Mouse (Mus musculus) thymus, postnatal 14 days (tissue): ENCODE results near the gene Notch1.

Source experiments
- DNase-seq: peaks from one replicate; pipeline ENCODE4 v3.0.0; 2021

Notch1 gene

DNA sequence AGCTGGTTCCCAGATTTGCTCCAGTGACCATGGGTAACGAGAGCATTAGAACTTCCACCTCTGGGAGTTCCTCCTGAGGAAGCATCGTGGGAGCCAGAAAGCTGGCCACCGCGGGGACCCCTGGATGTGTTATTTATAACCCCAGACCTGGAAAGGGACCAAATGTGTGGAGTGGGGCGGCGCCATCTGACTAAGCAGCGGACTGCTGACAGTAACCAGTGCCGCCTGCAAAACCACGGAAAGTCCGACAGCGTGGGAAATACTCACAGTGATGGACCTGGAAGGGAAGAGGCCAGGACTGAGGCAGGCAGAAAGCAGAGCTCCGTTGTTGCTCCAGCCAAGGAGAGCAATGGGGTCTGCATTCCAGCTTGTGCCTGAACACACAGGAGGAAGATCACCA is at the start of gene Notch1:
Gene Notch1, minus strand, starts transcription at position 389 of the 400 bp plus-strand sequence.
- DNase-seq: peak; percentile 40

DNA sequence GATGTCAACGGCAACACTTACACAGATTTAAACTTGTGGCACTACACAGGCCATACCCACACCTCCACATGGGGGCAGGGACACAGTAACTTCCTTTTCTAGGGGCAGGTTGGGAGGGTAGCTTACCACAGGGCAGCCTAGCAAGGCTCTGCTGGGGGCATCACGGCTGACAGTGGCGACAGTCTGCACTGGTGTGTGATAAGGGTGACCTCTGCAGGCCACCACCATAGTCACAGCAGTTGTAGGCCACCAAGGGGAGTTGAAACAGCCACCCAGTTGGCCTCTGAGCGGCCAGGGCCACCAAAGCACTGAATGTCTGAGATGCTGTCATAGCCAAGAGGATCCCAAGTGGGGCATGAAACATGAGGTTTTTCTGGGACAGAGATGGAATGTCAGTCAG is 49.8 kb upstream of the Notch1 start:
- peak; percentile 84 for DNase-seq

DNA sequence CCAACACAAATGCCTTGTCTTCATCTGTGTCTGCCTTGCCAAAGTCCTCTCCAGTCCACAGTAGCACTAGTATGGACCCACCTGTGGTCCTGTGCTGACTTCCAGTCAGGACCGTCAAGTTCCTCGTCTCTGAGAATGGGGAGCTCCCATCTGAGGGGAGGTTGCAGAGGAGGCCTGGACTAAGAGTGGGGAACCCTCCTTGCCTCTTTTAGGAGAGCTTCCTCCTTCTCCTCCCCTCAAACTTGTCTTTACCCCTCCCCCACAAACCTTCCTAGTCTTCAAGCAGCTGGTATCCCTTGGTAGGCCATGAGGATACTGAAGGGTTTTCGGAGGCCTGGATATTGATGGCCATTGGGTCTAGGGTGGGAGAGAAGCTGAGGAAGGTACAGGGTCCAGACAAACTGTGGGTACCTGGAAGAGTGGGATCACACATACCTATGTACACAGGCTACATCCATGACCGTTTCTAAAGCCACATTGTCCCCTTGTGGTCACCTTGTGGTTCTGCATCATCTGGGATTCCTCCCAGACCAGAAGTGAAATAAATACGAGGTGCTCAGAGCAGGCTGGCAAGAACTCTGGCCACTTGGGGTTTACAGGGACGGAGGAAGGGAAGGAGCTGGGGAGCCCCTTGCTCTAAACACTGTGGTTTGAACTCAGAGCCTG is 45.0 kb upstream of the Notch1 start:
- DNase-seq: peak; percentile 40

DNA sequence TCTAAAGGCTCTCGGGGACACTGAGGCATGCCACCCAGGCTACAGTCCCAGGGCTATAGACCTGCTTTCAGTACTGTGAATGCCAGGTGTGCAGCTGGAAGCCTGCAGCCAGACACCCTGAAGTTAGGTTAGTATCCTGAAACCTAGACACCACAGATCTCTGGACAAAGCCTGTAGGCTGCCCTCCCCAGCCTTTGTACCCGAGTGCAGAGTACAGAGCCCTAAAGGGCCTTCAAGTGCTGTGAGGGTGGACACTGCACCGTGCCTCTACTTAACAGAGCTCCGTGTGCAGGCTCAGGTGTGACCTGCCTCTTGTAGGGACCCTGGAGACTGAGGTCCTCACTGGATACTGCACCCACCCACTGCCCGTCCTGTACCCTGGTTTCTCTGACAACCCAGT is 44.0 kb upstream of the Notch1 start:
- DNase-seq: no peak

DNA sequence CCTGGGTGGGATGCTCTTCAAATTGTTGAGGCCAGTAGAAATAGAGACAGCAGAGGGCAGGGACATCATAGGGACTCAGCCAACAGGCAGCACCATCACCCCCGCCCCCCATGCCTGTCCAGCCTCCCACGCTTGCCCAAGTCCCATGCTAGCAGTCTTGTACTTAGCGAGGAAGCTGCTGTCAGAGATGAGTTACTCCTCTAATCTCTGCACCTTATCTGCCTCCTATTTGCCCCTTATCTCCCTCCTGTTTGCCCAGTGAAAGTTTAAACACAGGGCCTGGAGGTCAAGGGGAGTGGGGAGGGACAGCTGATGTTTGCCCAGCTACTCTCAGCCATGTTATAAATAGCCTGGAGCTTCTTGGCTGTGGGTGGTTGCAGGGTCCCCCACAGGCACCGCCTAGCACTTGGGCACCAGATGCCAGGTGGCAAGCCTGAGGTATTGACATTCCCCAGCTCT is 40.1 kb upstream of the Notch1 start:
- peak; percentile 44 for DNase-seq

DNA sequence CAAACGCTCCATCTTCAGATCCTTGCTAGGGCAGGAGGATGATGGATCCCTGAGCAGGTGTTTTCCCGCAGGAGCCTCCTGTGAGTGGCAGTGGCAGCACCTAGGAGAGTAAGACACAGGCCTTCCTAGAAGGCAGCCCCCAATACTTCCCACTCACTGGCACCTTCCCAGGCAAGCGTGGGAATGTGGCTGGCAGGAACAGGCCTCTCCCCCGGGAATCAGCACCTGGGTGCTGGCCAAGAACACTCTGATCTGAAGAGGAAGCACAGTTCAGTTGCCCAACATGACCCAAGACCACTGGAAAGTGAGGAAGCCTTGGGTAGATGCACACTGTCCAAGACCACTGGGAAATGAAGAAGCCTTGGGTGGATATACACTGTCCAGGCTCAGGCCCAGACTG is 38.6 kb upstream of the Notch1 start:
- DNase-seq: no peak

DNA sequence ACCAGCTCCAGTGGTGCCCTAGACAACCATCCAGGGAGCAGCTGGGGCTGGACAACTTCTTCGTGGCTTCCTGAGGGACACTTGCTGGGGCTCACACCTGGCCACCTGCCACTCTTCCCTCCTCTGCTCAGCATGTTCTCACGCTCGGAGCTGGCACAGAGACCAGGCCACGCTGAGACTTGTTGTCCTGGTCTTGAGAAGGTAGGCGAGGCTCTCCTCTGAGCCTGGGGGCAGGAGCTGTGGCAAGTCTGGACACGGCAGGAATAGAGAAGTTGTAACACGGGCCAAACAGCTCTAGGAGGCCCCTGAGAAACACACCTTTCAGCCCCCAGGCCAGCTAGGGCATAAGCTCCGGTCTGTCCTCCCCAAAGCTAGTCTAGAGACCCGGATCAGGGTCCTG is 37.4 kb upstream of the Notch1 start:
- DNase-seq: no peak

DNA sequence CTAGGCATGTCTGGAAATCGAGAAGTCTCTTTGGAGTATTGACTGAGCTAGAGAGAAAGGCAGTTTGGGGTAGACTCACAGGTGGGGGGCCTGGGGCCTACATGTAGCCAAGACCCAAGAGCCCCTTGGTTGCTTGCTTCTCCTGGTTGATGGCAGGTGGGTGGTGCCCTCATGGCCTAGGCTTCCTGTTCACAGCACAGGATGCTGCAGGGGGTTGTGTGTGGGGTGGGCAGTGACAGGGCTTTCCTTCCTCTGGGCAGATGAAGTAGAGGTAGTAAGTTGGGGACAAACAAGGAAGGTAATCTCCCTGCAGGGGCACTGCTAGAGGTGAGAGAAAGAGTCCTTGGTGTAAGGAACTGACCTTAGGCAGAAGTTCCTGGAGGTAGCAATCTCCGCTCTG is 35.6 kb upstream of the Notch1 start:
- DNase-seq: peak; percentile 84

DNA sequence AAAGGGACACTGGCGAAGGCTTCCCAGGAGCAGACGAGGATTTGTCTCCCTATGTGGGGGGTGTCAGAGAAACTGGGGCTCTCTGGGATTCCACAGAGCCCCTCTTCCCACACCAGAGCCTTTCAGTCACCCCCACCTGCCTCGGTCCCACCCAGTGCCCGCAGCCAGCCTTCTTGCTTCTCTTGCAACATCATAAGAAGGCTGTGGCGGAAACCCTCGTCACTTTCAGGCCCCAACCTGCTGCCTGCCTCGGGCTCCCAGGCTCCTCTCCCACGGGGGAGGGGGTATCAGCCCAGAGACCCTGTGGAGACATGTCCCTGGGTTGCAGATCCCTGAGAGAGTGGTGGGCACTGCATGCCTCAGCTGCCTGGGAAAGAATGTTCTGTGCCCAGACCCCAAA is 35.0 kb upstream of the Notch1 start:
- peak; percentile 83 for DNase-seq

DNA sequence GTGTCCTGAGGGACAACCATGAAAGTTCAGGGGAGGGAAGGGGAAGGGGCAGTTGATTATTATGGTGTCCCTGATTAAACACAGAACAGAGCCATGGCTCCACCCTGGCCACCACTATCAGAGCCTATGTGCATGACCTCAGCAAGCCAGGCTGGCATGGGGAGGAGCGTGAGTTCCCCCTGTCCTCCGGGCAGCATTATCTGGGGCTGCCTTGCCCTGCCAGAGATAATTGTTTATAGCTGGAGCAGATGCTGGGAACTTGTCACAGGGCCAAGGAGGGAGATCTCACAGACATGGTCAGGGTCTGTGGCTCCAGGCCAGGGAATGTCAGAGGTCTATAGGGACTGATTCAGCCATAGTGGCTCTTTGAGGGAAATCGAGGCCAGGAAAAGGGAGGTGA is 34.3 kb upstream of the Notch1 start:
- no peak for DNase-seq

DNA sequence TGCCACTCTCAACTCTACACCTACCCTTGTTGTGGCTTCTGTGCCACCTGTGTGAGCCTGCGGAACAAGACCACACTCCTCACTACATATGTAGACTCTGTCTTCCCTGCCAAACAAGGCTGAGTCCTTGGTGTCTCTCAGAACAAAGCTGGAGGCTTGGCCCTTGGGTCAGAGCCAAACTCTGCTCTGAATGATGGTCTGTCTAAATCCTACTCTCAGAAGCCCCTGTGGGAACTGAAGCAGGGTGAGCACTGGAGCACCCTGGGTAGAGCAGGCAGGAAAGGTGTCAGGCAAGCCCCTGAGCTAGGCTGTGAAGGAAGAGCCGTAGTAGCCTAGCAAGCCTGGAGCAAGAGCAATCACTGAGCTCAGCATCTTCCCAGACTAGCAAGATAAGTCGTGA is 33.7 kb upstream of the Notch1 start:
- DNase-seq: peak; percentile 60

DNA sequence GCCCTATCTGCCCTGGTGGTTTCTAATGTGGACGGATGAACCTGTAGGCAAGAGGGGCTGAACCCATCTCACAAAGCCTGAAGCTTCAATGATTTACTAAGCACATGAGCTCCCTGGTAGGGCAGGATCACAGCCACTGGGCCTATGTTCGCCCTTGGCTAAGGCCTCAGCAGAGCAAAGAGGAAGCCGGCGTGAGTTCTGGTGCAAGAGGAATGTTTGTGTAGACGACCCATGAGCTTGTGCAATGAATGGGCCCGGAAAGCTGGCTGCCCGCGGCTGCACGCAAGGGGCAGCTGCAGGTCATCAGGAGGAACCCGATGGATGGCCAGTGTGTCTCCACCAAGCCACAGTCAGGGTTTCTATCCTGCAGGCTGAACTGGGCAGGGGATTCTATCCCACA is 33.3 kb upstream of the Notch1 start:
- DNase-seq: peak; percentile 36

DNA sequence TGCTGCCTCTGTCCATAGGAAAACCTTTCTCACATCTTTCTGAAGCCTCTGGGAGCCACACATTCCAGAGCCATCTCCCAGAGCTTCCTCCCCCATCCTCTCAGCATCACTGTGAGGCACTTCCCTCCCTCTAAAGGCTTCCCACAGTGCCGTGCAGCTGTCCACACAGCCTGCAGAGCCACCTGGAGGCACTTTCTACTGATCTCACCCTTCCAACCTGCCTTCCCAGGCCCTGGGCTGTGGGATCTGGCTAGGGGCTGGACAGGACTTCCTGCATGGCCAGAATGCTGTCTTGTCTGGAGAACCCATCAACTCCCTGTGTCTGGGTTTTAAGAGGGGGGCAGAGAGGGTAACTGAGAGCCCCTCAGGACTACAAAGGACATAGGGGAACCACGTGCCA is 31.0 kb upstream of the Notch1 start:
- no peak for DNase-seq

DNA sequence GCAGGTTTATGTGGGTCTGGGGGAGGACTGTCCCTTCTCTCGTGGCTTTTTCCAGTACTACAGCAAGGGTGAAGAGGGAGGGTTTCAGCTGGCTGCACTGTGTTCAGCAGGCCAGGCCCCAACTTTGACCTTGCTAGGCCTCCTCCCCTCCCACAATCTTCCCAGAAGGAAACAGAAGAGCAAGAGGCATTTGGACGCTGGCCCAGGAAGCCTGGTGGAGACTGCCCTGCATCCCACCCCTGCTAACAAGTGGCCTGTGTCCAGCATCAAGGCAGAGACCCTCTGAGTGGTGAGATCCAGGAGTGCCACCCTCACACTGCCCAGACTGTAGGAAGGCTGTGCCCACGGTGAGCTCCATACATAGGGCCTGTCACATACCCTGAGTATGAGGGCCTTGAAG is 27.8 kb upstream of the Notch1 start:
- no peak for DNase-seq

DNA sequence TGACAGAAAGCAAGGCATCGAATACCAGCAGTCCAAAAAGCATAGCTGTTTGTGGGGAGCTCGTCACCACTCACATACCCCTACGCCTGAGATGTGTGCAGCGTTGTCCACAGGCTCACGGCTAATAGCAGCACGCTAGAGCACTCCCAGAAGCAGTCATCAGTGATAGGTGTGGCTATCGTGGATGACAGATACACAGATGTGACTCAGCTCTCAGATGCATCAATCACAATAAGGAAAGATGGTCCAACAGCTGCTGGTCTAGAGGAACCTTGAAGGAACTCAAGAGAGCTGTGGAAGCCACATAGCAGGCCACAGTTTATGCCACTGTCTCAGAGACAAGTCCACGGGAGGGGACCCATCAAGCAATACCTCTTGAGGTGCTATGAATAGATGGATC is 27.3 kb upstream of the Notch1 start:
- DNase-seq: no peak

DNA sequence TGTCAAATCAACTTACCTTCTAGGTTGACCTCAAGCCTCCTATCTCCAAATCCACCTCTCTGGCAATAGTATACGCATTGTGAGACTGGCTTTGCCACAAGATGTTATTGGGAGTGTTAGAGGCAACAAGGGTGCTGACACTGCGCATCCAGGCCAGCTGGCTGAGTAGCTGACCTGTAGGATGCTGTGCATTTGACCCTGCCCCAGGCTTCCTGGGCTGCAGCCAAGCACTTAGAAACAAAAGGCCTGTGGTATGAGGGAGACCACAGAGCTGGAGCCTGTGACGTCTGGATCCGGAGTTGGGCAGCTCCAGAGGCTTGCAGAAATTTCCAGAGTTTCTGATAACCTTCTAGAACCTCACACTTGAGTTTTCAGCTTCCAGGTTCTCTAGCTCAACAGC is 26.7 kb upstream of the Notch1 start:
- no peak for DNase-seq

DNA sequence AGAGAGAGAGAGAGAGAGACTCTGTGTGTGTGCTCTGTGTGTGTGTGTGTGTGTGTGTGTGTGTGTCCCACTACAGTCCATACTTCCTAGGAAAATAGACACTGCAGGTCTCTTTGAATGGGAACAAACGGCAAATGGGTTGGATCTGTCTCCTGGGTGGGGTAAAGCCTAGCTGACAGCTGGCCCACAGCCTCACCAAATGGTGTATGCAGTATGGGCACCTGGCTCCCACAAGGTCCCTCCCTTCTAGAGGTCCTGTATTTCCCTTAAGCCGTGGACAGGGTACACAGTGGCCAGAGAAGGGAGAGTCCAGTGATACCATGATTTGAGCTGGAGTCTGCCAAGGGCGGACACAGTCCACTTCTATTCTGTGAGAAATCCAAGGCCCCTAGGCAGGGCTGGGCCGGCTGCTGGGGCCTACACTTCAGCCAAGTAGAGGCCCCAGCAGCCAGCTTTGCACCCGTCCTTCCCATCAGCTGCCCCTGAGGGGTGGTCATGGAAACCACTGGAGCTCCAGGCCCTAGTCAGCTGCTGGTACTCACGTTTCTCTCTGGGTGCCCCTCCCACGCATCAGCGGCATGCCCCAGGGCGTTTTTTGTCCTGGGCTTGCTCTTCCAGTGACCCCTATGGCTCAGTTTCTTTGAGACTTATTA is 24.9 kb upstream of the Notch1 start:
- no peak for DNase-seq

DNA sequence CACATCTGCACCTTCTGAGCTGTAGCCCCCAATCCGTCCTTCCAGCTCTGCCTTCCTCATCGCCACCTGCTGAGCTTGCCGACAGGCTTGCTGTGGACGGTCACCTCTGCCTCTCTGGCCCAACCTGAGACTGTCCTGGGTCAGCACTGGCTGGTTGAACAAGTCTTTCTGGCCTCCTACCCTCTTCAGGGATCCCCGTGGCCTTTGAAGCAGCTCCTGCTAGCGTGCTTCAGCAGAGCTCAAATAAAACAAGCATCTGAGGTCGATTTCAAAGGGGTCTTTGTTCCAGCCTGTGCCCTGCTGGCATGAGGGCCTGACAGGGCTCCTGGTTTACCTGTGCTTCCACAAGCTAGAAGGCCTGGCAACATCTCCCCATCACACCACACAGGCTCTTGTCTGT is 24.3 kb upstream of the Notch1 start:
- no peak for DNase-seq

DNA sequence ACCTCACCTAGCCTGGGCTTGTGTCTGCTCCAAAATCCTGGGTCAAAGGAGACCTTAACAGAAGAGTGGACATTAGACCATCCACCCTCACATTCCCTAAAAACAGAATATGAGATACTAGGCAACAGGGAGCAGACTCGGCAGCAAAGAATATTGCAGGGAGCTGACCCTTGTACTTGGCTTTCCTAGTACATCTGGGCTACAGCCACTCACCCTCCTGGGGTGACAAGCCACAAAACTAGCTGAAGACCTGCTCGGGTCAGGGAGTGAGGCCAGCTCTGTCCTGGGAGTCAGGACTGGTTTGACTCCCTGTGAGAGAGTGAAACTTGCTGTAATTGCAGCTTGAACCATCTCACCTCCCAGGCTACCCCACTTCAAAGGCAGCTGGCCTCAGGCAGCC is 23.1 kb upstream of the Notch1 start:
- DNase-seq: no peak

DNA sequence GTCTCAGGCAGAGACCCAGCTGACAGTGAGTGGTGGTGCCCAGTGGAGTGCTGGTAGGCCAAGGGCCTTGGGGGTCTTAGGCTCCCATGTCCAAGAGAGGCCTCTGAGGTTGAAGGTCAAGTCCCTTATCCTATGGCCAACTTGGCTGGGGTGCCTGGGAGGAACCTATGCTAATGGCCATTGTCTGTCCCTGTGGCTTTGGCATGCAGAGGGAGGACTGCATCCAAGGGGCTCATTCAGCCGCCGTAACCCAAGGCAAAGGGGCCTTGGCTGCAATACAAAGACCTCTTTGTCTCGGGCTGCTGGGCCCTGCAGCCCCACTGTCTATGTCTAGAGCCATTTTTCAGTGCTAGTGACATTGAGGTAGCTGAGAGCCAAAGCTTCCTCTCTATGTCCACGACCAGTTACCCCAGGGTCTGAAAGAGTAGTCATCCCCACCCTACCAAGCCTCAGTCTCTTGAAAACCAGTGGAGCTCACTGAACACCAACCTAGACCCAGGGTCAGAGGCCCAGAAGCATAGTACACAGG is 19.1 kb upstream of the Notch1 start:
- DNase-seq: no peak

DNA sequence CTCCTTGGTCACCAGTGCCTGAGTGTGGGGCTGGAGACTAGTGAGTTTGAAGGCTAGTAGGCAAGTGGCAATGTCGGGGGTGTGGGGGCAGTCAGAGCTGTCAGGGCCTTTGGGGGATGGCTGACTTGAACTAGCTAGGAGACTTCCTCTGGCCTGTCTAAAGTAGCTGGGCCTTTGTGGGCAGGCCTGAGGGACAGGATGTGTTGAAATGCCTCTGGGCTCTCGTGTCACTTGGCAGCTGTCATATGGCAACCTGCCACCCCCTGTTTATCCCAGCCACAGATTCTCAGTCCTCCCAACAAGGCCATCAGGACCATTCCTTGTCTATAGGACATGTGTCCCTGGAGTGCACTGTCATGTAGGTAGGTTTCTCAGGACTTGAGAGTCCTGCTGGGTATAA is 18.2 kb upstream of the Notch1 start:
- DNase-seq: no peak

DNA sequence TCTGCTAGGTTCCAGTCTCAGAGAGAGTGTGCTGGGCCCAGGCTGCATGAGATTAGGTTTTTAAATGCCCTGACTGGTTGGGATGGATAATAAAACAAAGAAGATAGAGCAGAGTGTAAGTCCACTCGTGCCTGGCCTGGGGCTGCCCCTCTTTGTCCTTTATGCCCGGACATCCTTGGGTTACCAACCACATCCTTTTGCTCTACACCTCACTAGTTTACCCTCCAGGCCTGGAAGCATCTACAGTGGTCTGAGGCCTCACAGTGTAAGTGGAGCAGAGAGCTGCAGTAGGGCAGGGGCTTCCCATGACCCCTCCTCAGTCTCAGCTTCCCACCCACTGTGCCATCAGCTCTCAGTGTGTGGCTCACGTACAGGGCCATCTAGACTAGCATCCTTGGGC is 17.7 kb upstream of the Notch1 start:
- no peak for DNase-seq

DNA sequence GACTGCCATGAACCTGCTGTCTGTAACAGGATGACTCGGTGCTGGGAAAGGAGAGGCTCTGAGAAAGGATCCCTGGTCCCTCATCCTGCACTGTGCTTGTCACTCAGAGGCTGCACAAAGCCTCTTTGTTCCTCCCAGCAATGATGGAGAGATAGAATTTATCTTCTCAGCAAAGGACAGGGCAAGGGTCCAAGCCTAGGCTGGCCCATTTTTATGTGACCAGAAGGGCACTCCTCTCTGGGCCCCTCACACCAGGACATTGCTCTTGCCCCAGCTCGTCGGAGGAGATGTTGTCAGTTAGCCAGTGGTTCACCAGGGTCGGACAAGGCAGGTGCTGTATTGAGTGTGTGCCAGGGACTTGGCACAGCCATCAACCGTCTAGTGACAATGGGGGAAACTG is 16.8 kb upstream of the Notch1 start:
- DNase-seq: no peak

DNA sequence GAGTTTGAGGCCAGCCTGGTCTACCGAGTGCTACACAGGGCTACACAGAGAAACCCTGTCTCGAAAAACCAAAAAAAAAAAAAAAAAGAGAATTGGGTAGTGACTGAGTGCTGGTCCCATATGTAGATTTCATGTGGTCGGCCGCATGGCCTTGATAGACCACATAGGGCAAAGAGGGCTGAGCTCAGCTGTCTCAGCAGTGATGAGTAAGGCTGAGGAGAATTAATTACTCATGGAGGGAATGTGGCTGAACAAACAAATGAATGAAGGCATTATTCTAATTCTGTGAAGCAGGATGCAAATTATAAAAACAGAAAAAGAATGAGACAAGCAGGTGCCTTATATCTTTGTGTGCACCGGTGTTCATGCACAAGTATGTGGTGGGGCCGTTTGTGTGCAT is 15.4 kb upstream of the Notch1 start:
- no peak for DNase-seq

DNA sequence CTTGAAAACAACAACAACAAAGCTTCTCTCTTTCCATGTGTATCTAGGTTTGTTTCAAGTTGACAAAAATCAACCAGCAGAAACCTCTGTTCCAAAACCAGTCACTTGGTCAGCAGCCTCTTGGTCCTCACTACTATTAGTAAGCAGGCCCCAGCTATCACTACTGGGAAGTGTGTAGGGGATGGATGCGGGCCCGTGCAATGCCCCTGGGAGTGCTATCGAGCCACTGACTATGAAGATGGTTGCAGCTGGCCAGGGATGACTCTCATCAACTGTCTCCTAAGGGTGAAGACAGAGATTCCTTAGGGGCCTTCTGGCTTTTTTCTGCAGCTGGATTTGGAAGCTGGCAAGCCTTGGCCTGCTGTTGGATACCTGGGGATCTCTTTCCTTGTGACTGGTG is 13.4 kb upstream of the Notch1 start:
- DNase-seq: no peak
